Mouse (Mus musculus): ENCODE measurements around the gene Sfn. TPM values are rescaled to one million over a fixed set of nuclear protein-coding genes. Genes with fewer than 3 reads are reported as not detected.

The Sfn gene
- polyA plus RNA-seq, 1 experiment, result 0.56 TPM

GRCm38 (mm10) chr4:133563123-133563571 is 38.8 kb downstream of the Sfn start:
- no peak overlapping the region for H3K4me3 ChIP-seq
- H3ac ChIP-seq (ENCODE audit: control insufficient read depth, insufficient read length), result no peak overlapping the region
- TF ChIP-seq CEBPB (IDR thresholded peaks at IDR 0.05; ENCODE audit: insufficient read depth, poor library complexity, severe bottlenecking) (no peak), MYOD1 (IDR thresholded peaks at IDR 0.05; ENCODE audit: control insufficient read depth in 1 of 3, insufficient read length in 2 of 3, low read depth in 2 of 3) (no peak), REST (IDR thresholded peaks at IDR 0.05; ENCODE audit: insufficient read depth, insufficient read length) (no peak)
- no peaks in the 10 kb centered on the region for H3K27me3 ChIP-seq (ENCODE audit: control insufficient read depth, insufficient read depth, insufficient read length)
- H3K4me2 ChIP-seq (ENCODE audit: low read depth), result no peak overlapping the region
- no peaks in the 10 kb centered on the region for H3K79me2 ChIP-seq (ENCODE audit: control insufficient read depth, insufficient read depth)
- no peaks in the 10 kb centered on the region for H3K36me3 ChIP-seq (ENCODE audit: control insufficient read depth, insufficient read depth)

DNA sequence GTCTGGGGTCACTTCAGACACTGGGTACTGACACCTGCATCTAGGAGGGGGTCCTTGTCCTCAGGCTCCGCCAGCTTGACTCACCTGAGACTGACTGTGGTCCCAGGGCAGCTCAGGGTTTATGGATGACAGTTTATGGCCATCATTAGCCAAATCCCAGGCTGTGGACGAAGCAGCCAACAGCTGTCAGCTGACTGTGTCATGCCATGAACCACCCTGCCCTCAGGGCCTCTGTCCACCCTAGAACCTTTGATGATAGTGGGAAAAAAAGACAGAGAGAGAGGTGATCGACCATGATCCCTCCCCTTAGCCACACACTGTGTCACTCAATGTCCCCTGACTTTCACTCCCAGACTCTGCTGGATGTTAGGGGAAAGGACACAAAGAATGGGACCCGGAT is 40.3 kb downstream of the Sfn start:
- Histone ChIP-seq H3K4me3 (no peak overlapping the region), H3K27me3 (ENCODE audit: control insufficient read depth, insufficient read depth, insufficient read length) (peaks cover 7% of the 10 kb centered on the region), H3K4me2 (ENCODE audit: low read depth) (no peak overlapping the region), H3ac (ENCODE audit: control insufficient read depth, insufficient read length) (no peak overlapping the region), H3K36me3 (ENCODE audit: control insufficient read depth, insufficient read depth) (no peaks in the 10 kb centered on the region), H3K79me2 (ENCODE audit: control insufficient read depth, insufficient read depth) (no peaks in the 10 kb centered on the region)
- TF ChIP-seq TCF3 (IDR thresholded peaks at IDR 0.05; ENCODE audit: insufficient read length, low read depth), result no peak
- TF ChIP-seq MYOD1 (IDR thresholded peaks at IDR 0.05; ENCODE audit: control insufficient read depth in 1 of 3, insufficient read length in 2 of 3, low read depth in 2 of 3), result no peak
- TF ChIP-seq REST (IDR thresholded peaks at IDR 0.05; ENCODE audit: insufficient read depth, insufficient read length), result no peak
- no peak for TF ChIP-seq POLR2A (IDR thresholded peaks at IDR 0.05; ENCODE audit: insufficient read length, low read depth)
- no peak for TF ChIP-seq SRF (IDR thresholded peaks at IDR 0.05; ENCODE audit: control insufficient read depth, insufficient read length, low read depth)
- no peak for TF ChIP-seq CEBPB (IDR thresholded peaks at IDR 0.05; ENCODE audit: insufficient read depth, poor library complexity, severe bottlenecking)
- TF ChIP-seq POLR2AphosphoS2 (IDR thresholded peaks at IDR 0.05; ENCODE audit: insufficient read length, low read depth), result no peak
- no peak for TF ChIP-seq MYOG (IDR thresholded peaks at IDR 0.05; ENCODE audit: control insufficient read depth in 1 of 3, insufficient read depth in 1 of 3, insufficient read length in 2 of 3, low read depth in 2 of 3)
- TF ChIP-seq E2F4 (IDR thresholded peaks at IDR 0.05; ENCODE audit: insufficient read depth), result no peak
- no peak for TF ChIP-seq TCF12 (IDR thresholded peaks at IDR 0.05; ENCODE audit: insufficient read depth, poor library complexity, severe bottlenecking)
- no peak for TF ChIP-seq MAX (IDR thresholded peaks at IDR 0.05; ENCODE audit: low read depth)
- no peak for TF ChIP-seq USF1 (IDR thresholded peaks at IDR 0.05; ENCODE audit: low read depth)

GRCm38 (mm10) chr4:133559846-133560245 is 42.1 kb downstream of the Sfn start:
- H3ac ChIP-seq (ENCODE audit: control insufficient read depth, insufficient read length), result no peak overlapping the region
- no peak for TF ChIP-seq MYOD1 (IDR thresholded peaks at IDR 0.05; ENCODE audit: control insufficient read depth in 1 of 3, insufficient read length in 2 of 3, low read depth in 2 of 3)
- no peak for TF ChIP-seq E2F4 (IDR thresholded peaks at IDR 0.05; ENCODE audit: insufficient read depth)
- no peak for TF ChIP-seq SRF (IDR thresholded peaks at IDR 0.05; ENCODE audit: control insufficient read depth, insufficient read length, low read depth)
- no peak for TF ChIP-seq USF1 (IDR thresholded peaks at IDR 0.05; ENCODE audit: low read depth)
- TF ChIP-seq MYOG (IDR thresholded peaks at IDR 0.05; ENCODE audit: control insufficient read depth in 1 of 3, insufficient read depth in 1 of 3, insufficient read length in 2 of 3, low read depth in 2 of 3), result no peak
- no peak for TF ChIP-seq POLR2AphosphoS2 (IDR thresholded peaks at IDR 0.05; ENCODE audit: insufficient read length, low read depth)
- TF ChIP-seq CEBPB (IDR thresholded peaks at IDR 0.05; ENCODE audit: insufficient read depth, poor library complexity, severe bottlenecking), result no peak
- TF ChIP-seq TCF12 (IDR thresholded peaks at IDR 0.05; ENCODE audit: insufficient read depth, poor library complexity, severe bottlenecking), result no peak
- TF ChIP-seq TCF3 (IDR thresholded peaks at IDR 0.05; ENCODE audit: insufficient read length, low read depth), result no peak
- no peak for TF ChIP-seq POLR2A (IDR thresholded peaks at IDR 0.05; ENCODE audit: insufficient read length, low read depth)
- no peak for TF ChIP-seq REST (IDR thresholded peaks at IDR 0.05; ENCODE audit: insufficient read depth, insufficient read length)
- no peak for TF ChIP-seq MAX (IDR thresholded peaks at IDR 0.05; ENCODE audit: low read depth)
- no peaks in the 10 kb centered on the region for H3K79me2 ChIP-seq (ENCODE audit: control insufficient read depth, insufficient read depth)

GRCm38 (mm10) chr4:133557041-133557717 is 44.8 kb downstream of the Sfn start:
- H3K4me3 ChIP-seq, result no peak overlapping the region
- H3K79me2 ChIP-seq (ENCODE audit: control insufficient read depth, insufficient read depth), result no peaks in the 10 kb centered on the region
- H3K4me2 ChIP-seq (ENCODE audit: low read depth), result no peak overlapping the region
- H3K27me3 ChIP-seq (ENCODE audit: control insufficient read depth, insufficient read depth, insufficient read length), result peaks cover 39% of the 10 kb centered on the region
- H3ac ChIP-seq (ENCODE audit: control insufficient read depth, insufficient read length), result no peak overlapping the region
- no peaks in the 10 kb centered on the region for H3K36me3 ChIP-seq (ENCODE audit: control insufficient read depth, insufficient read depth)
- TF ChIP-seq SRF (IDR thresholded peaks at IDR 0.05; ENCODE audit: control insufficient read depth, insufficient read length, low read depth) (no peak), E2F4 (IDR thresholded peaks at IDR 0.05; ENCODE audit: insufficient read depth) (no peak), MYOG (IDR thresholded peaks at IDR 0.05; ENCODE audit: control insufficient read depth in 1 of 3, insufficient read depth in 1 of 3, insufficient read length in 2 of 3, low read depth in 2 of 3) (no peak), CEBPB (IDR thresholded peaks at IDR 0.05; ENCODE audit: insufficient read depth, poor library complexity, severe bottlenecking) (no peak), TCF3 (IDR thresholded peaks at IDR 0.05; ENCODE audit: insufficient read length, low read depth) (no peak), POLR2AphosphoS2 (IDR thresholded peaks at IDR 0.05; ENCODE audit: insufficient read length, low read depth) (no peak)

More at GRCm38 (mm10) chr4:133559846-133560245, 42.1 kb downstream of the Sfn start:
- Histone ChIP-seq H3K36me3 (ENCODE audit: control insufficient read depth, insufficient read depth) (no peaks in the 10 kb centered on the region), H3K4me2 (ENCODE audit: low read depth) (no peak overlapping the region), H3K27me3 (ENCODE audit: control insufficient read depth, insufficient read depth, insufficient read length) (peaks cover 17% of the 10 kb centered on the region), H3K4me3 (no peak overlapping the region)

All from myocyte (in vitro differentiated cells).